Mouse (Mus musculus) CH12.LX (cell line): Measurements from ENCODE around the gene Sdccag8. TPM values are rescaled to one million over a fixed set of nuclear protein-coding genes. Genes with fewer than 3 reads are reported as not detected.

Experiments used
- DNase-seq: peaks from one replicate; pipeline ENCODE4 v3.0.0-alpha.2; 2013; ENCODE audit errors: extremely low read depth
- H3K27ac ChIP-seq: 2 replicates; pipeline ENCODE4 v1.5.1; 2012; ENCODE audit warnings: low read depth, mild to moderate bottlenecking, control low read depth, moderate library complexity; ENCODE audit not compliant: insufficient read depth
- H3K27me3 ChIP-seq: replicated peaks from 2 replicates; pipeline ENCODE3; 2012; ENCODE audit warnings: inconsistent platforms
- H3K36me3 ChIP-seq, 2 experiments: replicated peaks in 1 of 2; 2 replicates each; pipeline versions ENCODE3 to v1.6.1; 2012; ENCODE audit warnings: inconsistent platforms in 1 of 2, low read length in 1 of 2, mild to moderate bottlenecking in 1 of 2, mixed read lengths in 1 of 2, moderate library complexity in 1 of 2; ENCODE audit not compliant: control insufficient read depth in 1 of 2, insufficient read depth in 1 of 2
- H3K4me1 ChIP-seq, 2 experiments: 2 replicates each; pipeline ENCODE4 v1.6.1; 2012; ENCODE audit warnings: inconsistent platforms in 1 of 2, moderate library complexity in 1 of 2; ENCODE audit not compliant: insufficient read depth in 2 of 2, control insufficient read depth in 1 of 2
- H3K4me2 ChIP-seq: 2 replicates; pipeline ENCODE4 v1.6.1; 2012; ENCODE audit warnings: low read depth, mild to moderate bottlenecking, control low read depth; ENCODE audit not compliant: poor library complexity, insufficient read depth, severe bottlenecking
- H3K4me3 ChIP-seq, 3 experiments: fragments of 150-350 bp in 1 of 3; sonication (generic) in 1 of 3; replicated peaks in 1 of 3; 2 replicates each; pipeline versions ENCODE3 to v1.5.1; 2011 to 2012; ENCODE audit warnings: low read depth in 2 of 3, low read length in 2 of 3, mild to moderate bottlenecking in 2 of 3, moderate library complexity in 2 of 3, control low read depth in 1 of 3, improper control_type of control experiment in 1 of 3, inconsistent platforms in 1 of 3, mixed read lengths in 1 of 3; ENCODE audit not compliant: poor library complexity in 1 of 3
- H3K79me2 ChIP-seq: replicated peaks from 2 replicates; pipeline ENCODE4 v1.6.1; 2012; ENCODE audit warnings: mild to moderate bottlenecking, moderate library complexity; ENCODE audit not compliant: control insufficient read depth, poor library complexity, insufficient read depth, severe bottlenecking; ENCODE audit errors: extremely low read depth
- H3K9ac ChIP-seq: 2 replicates; pipeline ENCODE4 v1.6.1; 2012; ENCODE audit warnings: low read depth, mild to moderate bottlenecking, control low read depth, moderate library complexity; ENCODE audit not compliant: insufficient read depth
- H3K9me3 ChIP-seq: replicated peaks from 2 replicates; pipeline ENCODE3; 2012; ENCODE audit warnings: low read length, inconsistent platforms, mixed read lengths
- BHLHE40 ChIP-seq: IDR thresholded peaks from 2 replicates; pipeline ENCODE4 v1.6.1; 2011; ENCODE audit warnings: mild to moderate bottlenecking, low read depth, low read length, improper control_type of control experiment
- CTCF ChIP-seq, 2 experiments: IDR thresholded peaks in 1 of 2; conservative IDR thresholded peaks in 1 of 2; 2 replicates each; pipeline ENCODE4 v1.5.1; 2011 to 2012; ENCODE audit warnings: low read depth in 2 of 2, low read length in 2 of 2, improper control_type of control experiment in 1 of 2, inconsistent platforms in 1 of 2, mild to moderate bottlenecking in 1 of 2, moderate library complexity in 1 of 2
- ELF1 ChIP-seq: IDR thresholded peaks from 2 replicates; pipeline ENCODE4 v1.6.1; 2014; ENCODE audit warnings: low read depth, mild to moderate bottlenecking, inconsistent platforms, low read length, improper control_type of control experiment
- HCFC1 ChIP-seq: IDR thresholded peaks from 2 replicates; pipeline ENCODE4 v1.6.1; 2012; ENCODE audit warnings: low read depth, mild to moderate bottlenecking, inconsistent platforms, low read length, improper control_type of control experiment
- IRF4 ChIP-seq: IDR thresholded peaks from 2 replicates; pipeline ENCODE4 v1.6.1; 2014; ENCODE audit warnings: low read depth, mild to moderate bottlenecking, inconsistent platforms, low read length, improper control_type of control experiment
- JUND ChIP-seq: conservative IDR thresholded peaks from 2 replicates; pipeline ENCODE4 v1.6.1; 2011; ENCODE audit warnings: low read depth, low read length, improper control_type of control experiment
- MAX ChIP-seq: IDR thresholded peaks from 2 replicates; pipeline ENCODE4 v1.6.1; 2011; ENCODE audit warnings: low read length, improper control_type of control experiment
- MYC ChIP-seq: IDR thresholded peaks from 2 replicates; pipeline ENCODE4 v1.6.1; 2011; ENCODE audit warnings: low read depth, mild to moderate bottlenecking, improper control_type of control experiment, low read length
- NELFE ChIP-seq: IDR thresholded peaks from 2 replicates; pipeline ENCODE4 v1.6.1; 2011; ENCODE audit warnings: low read depth, low read length, improper control_type of control experiment
- NRF1 ChIP-seq: IDR thresholded peaks from 2 replicates; pipeline ENCODE4 v1.6.1; 2014; ENCODE audit warnings: low read depth, mild to moderate bottlenecking, inconsistent platforms, low read length, improper control_type of control experiment, moderate library complexity
- PAX5 ChIP-seq: IDR thresholded peaks from 2 replicates; pipeline ENCODE4 v1.6.1; 2012; ENCODE audit warnings: low read length, inconsistent platforms, mixed read lengths
- POLR2AphosphoS2 ChIP-seq: IDR thresholded peaks from 2 replicates; pipeline ENCODE4 v1.6.1; 2011; ENCODE audit warnings: low read depth, low read length, improper control_type of control experiment
- SIN3A ChIP-seq: IDR thresholded peaks from 2 replicates; pipeline ENCODE4 v1.6.1; 2012; ENCODE audit warnings: low read length, improper control_type of control experiment, inconsistent platforms
- TBP ChIP-seq: conservative IDR thresholded peaks from 2 replicates; pipeline ENCODE4 v1.6.1; 2011; ENCODE audit warnings: low read depth, low read length, improper control_type of control experiment
- TCF12 ChIP-seq: IDR thresholded peaks from 2 replicates; pipeline ENCODE4 v1.6.1; 2014; ENCODE audit warnings: low read depth, mild to moderate bottlenecking, inconsistent platforms, low read length, improper control_type of control experiment
- ZKSCAN1 ChIP-seq: IDR thresholded peaks from 2 replicates; pipeline ENCODE4 v1.6.1; 2012; ENCODE audit warnings: low read depth, inconsistent platforms, low read length, improper control_type of control experiment, borderline replicate concordance
- ZNF384 ChIP-seq: IDR thresholded peaks from 2 replicates; pipeline ENCODE4 v1.6.1; 2012; ENCODE audit warnings: low read depth, low read length, improper control_type of control experiment, inconsistent platforms
- dilution Hi-C: fragments of 300-500 bp; cut with MboI; formaldehyde crosslinking; loops from 2 replicates; pipeline ENCODE4 v1.14.3; 2020; ENCODE audit warnings: low sequenced_read_pairs; ENCODE audit not compliant: extremely low pct_unique_long_range_greater_than_20kb, extremely low pct_ligation_motif_present
- in situ Hi-C: fragments of 300-500 bp; cut with MboI; formaldehyde crosslinking; loops from 3 replicates; pipeline ENCODE4 v1.14.3; 2019; ENCODE audit warnings: low sequenced_read_pairs, low pct_ligation_motif_present, low pct_unique_long_range_greater_than_20kb, mixed read lengths
- polyA plus RNA-seq: library from polyadenylated mRNA; unstranded; fragments of >175 nt; gene quantifications from 2 replicates; pipeline ENCODE4 v1.2.1, GENCODE M21; 2012; ENCODE audit warnings: low read depth; ENCODE audit not compliant: insufficient read length
- total RNA-seq, 2 experiments: library from RNA; depleted of rRNA; stranded (reverse); fragments of 300-350 nt in 1 of 2; fragments of >200 nt in 1 of 2; gene quantifications; 2 replicates each; pipeline ENCODE4 v1.2.3; 2012 to 2014

Gene Sdccag8
- total and polyA plus RNA-seq, 3 experiments = 10.7 to 18.7 (median 10.9) TPM

- Histone ChIP-seq H3K36me3 (peaks cover 35 to 56% of the 10 kb centered on the region in 2 experiments), H3K9ac (no peak overlapping the region), H3K79me2 (no peaks in the 10 kb centered on the region), H3K4me2 (no peak overlapping the region), H3K4me1 (peaks cover 0 to 2% of the 10 kb centered on the region in 2 experiments; a peak in 1 of 4 replicates), H3K27me3 (no peaks in the 10 kb centered on the region), H3K9me3 (no peaks in the 10 kb centered on the region), H3K27ac (no peak overlapping the region), H3K4me3 (no peak overlapping the region)
- dilution Hi-C loops (no loop called here), in situ Hi-C loops (loop anchor here (25.0 kb wide), 1 partner anchor 660 kb away; no protein-coding TSS in a partner anchor)
- DNase-seq = no peak
- no peak for TF ChIP-seq HCFC1
Measured at GRCm38 (mm10) chr1:176871975-176872374, 57.5 kb downstream of the Sdccag8 start.

DNA sequence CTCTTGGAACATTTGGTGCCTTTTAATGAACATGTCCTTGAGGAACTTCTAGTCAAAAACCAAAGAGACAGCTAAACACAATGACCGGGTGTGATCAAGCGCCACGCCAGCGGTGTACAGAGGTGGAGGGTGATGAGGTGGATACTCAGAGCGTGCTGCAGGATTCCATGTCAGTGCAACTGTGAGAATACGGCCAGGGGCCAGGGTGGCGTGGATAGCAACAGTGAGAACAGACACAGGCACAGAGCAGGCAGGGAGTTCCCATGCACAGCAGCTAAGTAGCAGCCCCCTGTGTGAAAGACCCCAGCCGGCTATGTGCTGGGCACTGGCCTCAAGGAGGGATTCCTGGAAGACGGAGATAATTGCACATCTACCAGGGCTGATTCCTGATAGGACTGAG, 59.0 kb downstream of the Sdccag8 start:
- Histone ChIP-seq H3K9me3 (no peaks in the 10 kb centered on the region), H3K9ac (no peak overlapping the region), H3K4me1 (peaks cover 0 to 2% of the 10 kb centered on the region in 2 experiments; a peak in 1 of 4 replicates), H3K4me3 (no peak overlapping the region), H3K36me3 (peaks cover 29 to 48% of the 10 kb centered on the region in 2 experiments), H3K4me2 (no peak overlapping the region), H3K79me2 (no peaks in the 10 kb centered on the region), H3K27me3 (no peaks in the 10 kb centered on the region), H3K27ac (no peak overlapping the region)
- TF ChIP-seq NELFE = no peak
- no peak for TF ChIP-seq MYC
- no peak for TF ChIP-seq ELF1
- TF ChIP-seq ZKSCAN1 = no peak
- TF ChIP-seq BHLHE40 = no peak
- TF ChIP-seq NRF1 = no peak
- TF ChIP-seq POLR2AphosphoS2 = no peak
- no peak for TF ChIP-seq PAX5
- no peak for TF ChIP-seq MAX
- TF ChIP-seq TBP = no peak
- no peak for TF ChIP-seq CTCF (conservative IDR thresholded peaks at IDR 0.05 in 1 of 2, IDR thresholded peaks at IDR 0.05 in 1 of 2; ENCODE audit: low read depth in 2 of 2, low read length in 2 of 2)
- no peak for TF ChIP-seq JUND
- TF ChIP-seq IRF4 = no peak
- no peak for TF ChIP-seq SIN3A
- no peak for TF ChIP-seq ZNF384
- no peak for TF ChIP-seq HCFC1
- TF ChIP-seq TCF12 = no peak
- dilution Hi-C loops (no loop called here), in situ Hi-C loops (loop anchor here (25.0 kb wide), 1 partner anchor 661 kb away; no protein-coding TSS in a partner anchor)
- no peak for DNase-seq
